Mouse (Mus musculus) spleen, adult 2 months (tissue): ENCODE data around the gene Tap2. TPM values are rescaled to one million over a fixed set of nuclear protein-coding genes. Genes with fewer than 3 reads are reported as not detected.

Source experiments
- DNase-seq, 2 experiments: peaks; one replicate each; pipeline versions ENCODE4 v3.0.0 to v3.0.0-alpha.2; 2012 to 2021; ENCODE audit warnings: low spot score in 2 of 2, low read depth in 1 of 2
- H3K27ac ChIP-seq: fragments of 200-500 bp; 2 replicates; pipeline ENCODE4 v1.5.1; 2012; ENCODE audit warnings: low read length, inconsistent platforms; ENCODE audit not compliant: insufficient read depth
- H3K27me3 ChIP-seq: fragments of 200-500 bp; 2 replicates; pipeline ENCODE4 v1.6.1; 2012; ENCODE audit warnings: mild to moderate bottlenecking, moderate library complexity, low read length, inconsistent platforms; ENCODE audit not compliant: control insufficient read depth, insufficient read depth
- H3K36me3 ChIP-seq: fragments of 200-500 bp; 2 replicates; pipeline ENCODE4 v1.6.1; 2012; ENCODE audit warnings: mild to moderate bottlenecking, low read length, inconsistent platforms; ENCODE audit not compliant: control insufficient read depth, insufficient read depth
- H3K4me1 ChIP-seq: fragments of 200-500 bp; 2 replicates; pipeline ENCODE4 v1.6.1; 2011; ENCODE audit warnings: inconsistent platforms; ENCODE audit not compliant: control insufficient read depth, insufficient read depth, insufficient read length
- H3K4me3 ChIP-seq: fragments of 200-500 bp; 2 replicates; pipeline ENCODE4 v1.5.1; 2011; ENCODE audit warnings: mild to moderate bottlenecking, inconsistent platforms; ENCODE audit not compliant: insufficient read depth, insufficient read length; ENCODE audit errors: extremely low read depth
- CTCF ChIP-seq: fragments of 200-500 bp; IDR thresholded peaks from 2 replicates; pipeline ENCODE4 v1.5.1; 2011; ENCODE audit warnings: mild to moderate bottlenecking, inconsistent platforms; ENCODE audit not compliant: insufficient read depth, insufficient read length, insufficient replicate concordance; ENCODE audit errors: extremely low read depth
- POLR2A ChIP-seq: fragments of 200-500 bp; IDR thresholded peaks from 2 replicates; pipeline ENCODE4 v1.6.1; 2011; ENCODE audit warnings: low read depth, low read length, inconsistent platforms
- WGBS: fragments of 180-500 bp; shearing (Covaris S2); methylation state at CpG from one replicate; pipeline ENCODE4 v1.1.7; 2018; 5-methylcytosine and 5-hydroxymethylcytosine counted together
- polyA plus RNA-seq: library from polyadenylated mRNA; depleted of rRNA; stranded (reverse); fragments of >200 nt; gene quantifications from 2 replicates; pipeline ENCODE4 v1.2.3, GENCODE M21; 2012; rRNA removed

Gene Tap2
- polyA plus RNA-seq = 83.0 and 111 TPM in 2 replicates

DNA sequence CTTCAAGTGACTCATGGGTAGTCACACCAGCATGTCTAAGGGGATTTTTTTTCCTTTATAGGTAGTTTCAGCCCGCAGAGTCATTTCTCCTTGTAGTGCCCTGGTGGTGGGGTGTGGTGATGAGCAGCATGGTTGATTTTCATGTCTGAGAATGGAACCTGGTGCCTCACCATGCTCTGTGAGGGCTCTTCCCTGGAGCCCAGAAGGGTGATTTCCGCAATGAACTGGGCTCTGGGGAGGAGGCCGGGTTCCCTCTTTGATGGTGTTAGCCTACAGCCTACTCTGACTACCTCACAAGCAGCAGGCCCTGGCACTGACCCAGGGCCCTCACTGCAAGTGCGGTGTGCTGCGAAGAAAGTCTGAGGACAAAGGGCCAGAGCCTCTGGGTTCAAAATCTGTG, at the start of gene Tap2:
Tap2 (plus strand) TSS at position 84 of the 400 bp plus-strand sequence.
- H3K27me3 ChIP-seq = no peaks in the 10 kb centered on the region
- DNase-seq = no peak
- peak within 1 kb of the TSS; percentile 75; the same call in 1 of the 2 replicates for H3K4me3 ChIP-seq
- peaks cover 14% of the 10 kb centered on the region for H3K36me3 ChIP-seq
- 34% methylated on average over 5 of the region's 5 CpGs for WGBS
- TF ChIP-seq POLR2A (no peak), CTCF (0 out of 2 replicates have a peak, but pooled peaks have one; percentile 1)
- H3K27ac ChIP-seq = peak within 1 kb of the TSS; percentile 89
- H3K4me1 ChIP-seq = peaks cover 32% of the 10 kb centered on the region

GRCm38 (mm10) chr17:34155534-34155933, 47.8 kb upstream of the Tap2 start:
- no peak for TF ChIP-seq POLR2A
- no peak for TF ChIP-seq CTCF
- Histone ChIP-seq H3K27ac (no peak overlapping the region), H3K4me3 (no peak overlapping the region), H3K36me3 (peaks cover 31% of the 10 kb centered on the region), H3K4me1 (peaks cover 14% of the 10 kb centered on the region; the same call in 1 of the 2 replicates), H3K27me3 (no peaks in the 10 kb centered on the region)
- 79% methylated on average over 5 of the region's 5 CpGs for WGBS
- no peak for DNase-seq

DNA sequence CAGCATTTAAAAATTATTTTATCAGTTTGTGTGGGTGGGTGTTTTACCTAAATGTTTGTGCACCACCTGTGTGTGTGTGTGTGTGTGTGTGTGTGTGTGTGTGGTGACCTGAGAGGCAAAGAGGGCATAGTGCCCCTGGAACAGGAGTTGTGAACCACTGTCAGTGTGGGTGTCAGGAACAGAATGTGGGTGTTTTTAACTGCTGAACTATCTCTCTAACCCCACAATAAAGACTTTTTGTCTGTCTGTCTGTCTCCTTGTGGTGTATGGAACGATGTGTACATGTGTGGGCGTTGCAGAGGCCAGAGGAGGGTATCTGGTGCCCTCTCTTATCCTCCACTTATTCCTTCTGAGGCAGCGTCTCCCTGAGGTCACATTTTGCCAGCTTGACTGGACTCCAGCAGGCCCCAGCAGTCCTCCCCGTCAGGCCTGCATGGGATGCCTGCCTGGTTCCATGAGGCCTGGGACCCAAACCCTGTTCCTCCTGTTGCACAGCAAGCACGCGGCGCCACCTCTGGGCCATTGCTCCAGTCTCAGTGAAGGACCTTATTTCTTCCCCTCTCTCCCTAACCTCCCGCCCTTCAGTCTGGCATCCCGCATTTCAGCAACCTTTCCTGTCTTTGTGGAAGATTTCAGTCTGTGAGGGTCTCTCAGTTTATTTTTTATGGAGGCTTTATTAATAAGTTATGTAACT, 39.0 kb upstream of the Tap2 start:
- DNase-seq = peak in 1 of 2 experiments; percentile 70

GRCm38 (mm10) chr17:34165033-34165730, 38.1 kb upstream of the Tap2 start:
- no peak overlapping the region for H3K27ac ChIP-seq
- WGBS = 44% methylated on average over 6 of the region's 6 CpGs

More for the DNA sequence above, 39.0 kb upstream of the Tap2 start:
- peaks cover 13% of the 10 kb centered on the region for H3K36me3 ChIP-seq
- TF ChIP-seq CTCF = peak; percentile 71; the same call in 1 of the 2 replicates
- no peak for TF ChIP-seq POLR2A
- peaks cover 8% of the 10 kb centered on the region; the same call in 1 of the 2 replicates for H3K4me1 ChIP-seq
- H3K4me3 ChIP-seq = no peak overlapping the region
- H3K27ac ChIP-seq = peak overlapping the region; percentile 59
- 51% methylated on average over 9 of the region's 9 CpGs for WGBS
- no peaks in the 10 kb centered on the region for H3K27me3 ChIP-seq

GRCm38 (mm10) chr17:34169279-34169678, 34.0 kb upstream of the Tap2 start:
- Histone ChIP-seq H3K4me3 (no peak overlapping the region), H3K36me3 (0 out of 2 replicates have a peak, but pooled peaks cover 1% of the 10 kb centered on the region), H3K27ac (no peak overlapping the region), H3K4me1 (peaks cover 12% of the 10 kb centered on the region; the same call in 1 of the 2 replicates), H3K27me3 (no peaks in the 10 kb centered on the region)
- 0% methylated on average over 2 of the region's 2 CpGs for WGBS
- peak in 1 of 2 experiments; percentile 39 for DNase-seq
- TF ChIP-seq POLR2A = no peak
- TF ChIP-seq CTCF = peak; percentile 68; the same call in 1 of the 2 replicates

More at GRCm38 (mm10) chr17:34165033-34165730, 38.1 kb upstream of the Tap2 start:
- Histone ChIP-seq H3K4me1 (peaks cover 8% of the 10 kb centered on the region; the same call in 1 of the 2 replicates), H3K4me3 (no peak overlapping the region), H3K27me3 (no peaks in the 10 kb centered on the region), H3K36me3 (peaks cover 6% of the 10 kb centered on the region)
- TF ChIP-seq CTCF (no peak), POLR2A (no peak)
- no peak for DNase-seq

DNA sequence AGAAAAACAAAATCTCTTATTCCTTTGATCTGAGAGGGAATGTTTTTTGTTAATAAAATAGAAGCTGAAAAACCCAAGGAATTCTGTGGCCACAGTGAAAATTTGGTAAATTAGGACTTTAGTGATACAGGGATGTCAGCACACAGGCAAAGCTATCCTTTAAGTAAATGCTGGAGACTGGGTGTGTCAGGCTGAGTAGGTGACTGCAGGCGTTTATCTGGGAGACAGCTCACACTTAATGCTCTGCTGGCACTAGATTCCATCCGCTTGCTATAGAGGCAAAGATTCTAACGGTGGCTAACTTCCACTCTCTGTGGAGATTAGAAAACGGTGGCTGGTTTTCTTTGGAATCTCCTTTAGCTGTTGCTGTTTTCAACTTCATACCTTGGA, 32.8 kb upstream of the Tap2 start:
- Histone ChIP-seq H3K27ac (no peak overlapping the region), H3K4me3 (no peak overlapping the region), H3K36me3 (0 out of 2 replicates have a peak, but pooled peaks cover 1% of the 10 kb centered on the region), H3K4me1 (peaks cover 11% of the 10 kb centered on the region; the same call in 1 of the 2 replicates), H3K27me3 (no peaks in the 10 kb centered on the region)
- TF ChIP-seq POLR2A = no peak
- TF ChIP-seq CTCF = no peak
- no peak for DNase-seq
- WGBS = 6% methylated on average over 4 of the region's 4 CpGs
